Mouse (Mus musculus): Measurements from ENCODE around the gene Mpp6.

DNA sequence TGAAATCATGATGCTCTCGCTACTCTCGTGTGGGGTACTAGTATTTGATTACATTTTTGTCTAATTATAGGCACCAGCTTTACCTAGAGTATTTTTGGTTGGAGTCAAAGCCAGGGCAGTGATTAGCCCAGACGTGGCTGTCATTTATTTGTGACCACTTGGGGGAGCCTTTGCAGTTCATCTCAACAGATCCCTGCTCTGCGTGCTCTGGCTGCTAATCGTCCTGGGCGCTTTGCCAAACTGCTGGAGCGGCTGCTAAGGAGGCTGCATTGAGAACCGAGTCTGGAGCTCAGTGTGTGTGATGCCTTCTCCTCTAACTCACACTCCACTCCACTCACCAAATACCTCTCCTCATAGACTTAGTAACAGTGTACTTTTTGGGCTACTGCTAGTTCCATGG is 2.7 kb downstream of the Mpp6 start:
- TF ChIP-seq GATA1 (IDR thresholded peaks at IDR 0.05; ENCODE audit: borderline replicate concordance, low read length) (no peak), FLI1 (IDR thresholded peaks at IDR 0.05; ENCODE audit: low read length) (no peak)

All from megakaryocyte, embryonic 14.5 days (primary cell).